Mouse (Mus musculus): Measurements from ENCODE around the gene Coq5.
"Not testable (repeated sequence)": the region's sequence is repeated elsewhere in the genome, so short reads cannot be mapped to it uniquely, and the experiment has no call there.

Gene Coq5

GRCm38 (mm10) chr5:115267469-115268045 lies 11.9 kb upstream of the Coq5 start:
- no peak for DNase-seq

GRCm38 (mm10) chr5:115268266-115268665 lies 11.2 kb upstream of the Coq5 start:
- no peak for DNase-seq

GRCm38 (mm10) chr5:115269969-115270368 lies 9.5 kb upstream of the Coq5 start:
- no peak for DNase-seq

- peak; percentile 50 for DNase-seq
Observed at GRCm38 (mm10) chr5:115271931-115272811, 7.3 kb upstream of the Coq5 start.

GRCm38 (mm10) chr5:115272812-115273548 lies 6.5 kb upstream of the Coq5 start, which contains the start of gene Rnf10:
Gene Rnf10, minus strand, starts transcription at chr5:115272898.
- DNase-seq, result peak; percentile 92

- no peak for DNase-seq
Observed at GRCm38 (mm10) chr5:115273549-115274135, 5.8 kb upstream of the Coq5 start.

GRCm38 (mm10) chr5:115274353-115274752 lies 5.1 kb upstream of the Coq5 start:
- DNase-seq, result no peak

- no peak for DNase-seq
Observed at GRCm38 (mm10) chr5:115274771-115275170, 4.7 kb upstream of the Coq5 start.

GRCm38 (mm10) chr5:115275998-115276397 lies 3.5 kb upstream of the Coq5 start:
- no peak for DNase-seq

- DNase-seq, result no peak
Observed at GRCm38 (mm10) chr5:115278053-115278452, 1.4 kb upstream of the Coq5 start.

GRCm38 (mm10) chr5:115278785-115279184 lies 681 bp upstream of the Coq5 start:
- no peak for DNase-seq

GRCm38 (mm10) chr5:115280050-115280687 lies 703 bp downstream of the Coq5 start:
- DNase-seq, result no peak

- no peak for DNase-seq
Observed at GRCm38 (mm10) chr5:115284735-115285134, 5.3 kb downstream of the Coq5 start.

GRCm38 (mm10) chr5:115294173-115294572 lies 14.7 kb downstream of the Coq5 start:
- DNase-seq, result no peak

- no peak for DNase-seq
Observed at GRCm38 (mm10) chr5:115296347-115296746, 16.9 kb downstream of the Coq5 start.

- DNase-seq, result peak; percentile 65
Observed at GRCm38 (mm10) chr5:115300035-115300744, 20.7 kb downstream of the Coq5 start.

GRCm38 (mm10) chr5:115300792-115301614 lies 21.5 kb downstream of the Coq5 start, which contains the start of gene Dynll1:
Gene Dynll1, minus strand, starts transcription at chr5:115300999.
- peak; percentile 99 for DNase-seq

GRCm38 (mm10) chr5:115301615-115302014 lies 22.1 kb downstream of the Coq5 start:
- no peak for DNase-seq

GRCm38 (mm10) chr5:115302190-115302589 lies 22.7 kb downstream of the Coq5 start:
- DNase-seq, result not testable (repeated sequence)

- DNase-seq, result no peak
Observed at GRCm38 (mm10) chr5:115312354-115312753, 32.9 kb downstream of the Coq5 start.
